Mouse (Mus musculus) kidney, adult 8-10 months (tissue): Measurements from ENCODE around the gene Diaph3.
"Not testable (repeated sequence)": the region's sequence is repeated elsewhere in the genome, so short reads cannot be mapped to it uniquely, and the experiment has no call there.

Experiments used
- DNase-seq, 2 experiments: peaks; one replicate each; pipeline ENCODE4 v3.0.0; 2022

The Diaph3 gene

DNA sequence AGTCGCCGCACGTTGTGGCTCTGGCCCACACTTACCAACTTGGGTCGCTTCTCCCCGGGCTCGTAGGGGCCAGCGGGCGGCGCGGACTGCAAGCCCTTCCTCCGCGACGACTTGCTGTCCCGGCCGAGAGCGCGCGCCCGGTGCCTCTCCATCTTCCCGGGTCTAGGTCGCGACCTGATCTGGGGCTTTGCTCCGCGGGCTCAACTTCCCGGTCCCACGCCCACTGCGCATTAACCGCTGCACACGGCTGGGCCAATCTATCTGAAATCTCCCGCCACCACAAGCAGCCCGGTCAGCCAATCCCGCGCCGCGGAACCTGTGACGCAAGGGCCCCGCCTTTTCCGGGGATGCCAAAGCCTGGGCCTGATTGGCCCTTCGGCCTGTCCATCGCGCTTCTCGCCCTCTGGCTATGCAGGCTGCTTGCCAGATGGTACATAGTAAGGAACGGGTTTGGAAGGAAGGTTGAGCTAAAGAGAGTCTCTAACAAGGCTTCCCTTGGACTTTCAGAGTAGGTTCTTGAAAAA is at the start of gene Diaph3:
Diaph3 (minus strand) TSS at position 273 of the 524 bp plus-strand sequence.
- DNase-seq: peak; percentile 89 to 94

DNA sequence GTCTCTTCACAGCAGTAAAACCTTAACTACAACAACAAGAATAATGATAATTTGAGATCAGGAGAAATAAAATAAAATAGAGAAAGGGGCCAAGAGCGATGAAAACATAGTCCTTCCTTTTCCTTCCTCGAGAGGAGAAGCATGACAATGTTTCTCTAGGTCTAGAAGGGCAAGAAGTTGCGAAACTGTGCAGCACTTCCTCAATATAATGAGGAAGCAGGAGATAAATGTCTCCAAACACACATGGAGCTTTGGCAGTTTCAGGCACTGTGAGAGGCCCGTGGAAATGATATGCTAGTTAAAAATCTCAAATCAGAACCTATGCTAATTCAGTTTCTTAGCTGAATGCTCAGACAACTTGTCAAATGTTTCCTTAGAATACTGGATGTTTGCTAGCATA is 49.6 kb upstream of the Diaph3 start:
- DNase-seq: no peak

DNA sequence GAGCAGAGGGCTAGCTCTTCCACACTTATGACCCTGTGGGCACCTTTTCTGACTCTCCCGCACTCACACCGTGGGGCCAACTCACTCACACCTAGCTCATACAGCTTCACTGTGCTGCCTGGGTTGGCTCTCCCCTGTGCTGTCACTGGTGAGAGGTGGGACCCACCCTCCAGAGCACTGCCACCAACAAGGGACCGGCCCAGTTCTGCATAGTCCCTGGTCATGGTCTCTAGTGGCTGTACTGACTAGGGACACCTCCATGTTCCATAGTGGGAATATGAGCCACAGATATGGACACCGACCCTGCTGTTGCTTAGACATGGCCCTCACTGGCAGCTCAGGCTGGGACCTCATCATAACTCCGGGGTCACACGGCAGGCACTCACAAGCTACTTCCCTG is 30.5 kb upstream of the Diaph3 start:
- DNase-seq: no peak

DNA sequence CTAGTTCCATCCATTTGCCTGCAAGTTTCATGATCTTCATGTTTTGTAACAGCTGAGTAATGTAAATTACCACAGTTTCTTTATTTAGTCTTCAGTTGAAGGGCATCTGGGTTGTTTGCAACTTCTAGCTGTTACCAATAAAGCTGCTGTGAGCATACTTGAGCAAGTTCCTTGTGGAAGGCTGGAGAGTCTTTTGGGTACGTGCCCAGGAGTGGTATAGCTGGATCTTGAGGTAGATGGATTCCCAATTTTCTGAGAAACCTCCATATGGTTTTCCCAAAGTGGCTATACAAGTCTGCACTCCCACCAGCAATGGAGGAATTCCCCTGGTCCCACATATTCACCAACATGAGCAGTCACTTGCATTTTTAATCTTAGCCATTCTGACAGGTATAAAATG is 28.1 kb upstream of the Diaph3 start:
- no peak for DNase-seq

DNA sequence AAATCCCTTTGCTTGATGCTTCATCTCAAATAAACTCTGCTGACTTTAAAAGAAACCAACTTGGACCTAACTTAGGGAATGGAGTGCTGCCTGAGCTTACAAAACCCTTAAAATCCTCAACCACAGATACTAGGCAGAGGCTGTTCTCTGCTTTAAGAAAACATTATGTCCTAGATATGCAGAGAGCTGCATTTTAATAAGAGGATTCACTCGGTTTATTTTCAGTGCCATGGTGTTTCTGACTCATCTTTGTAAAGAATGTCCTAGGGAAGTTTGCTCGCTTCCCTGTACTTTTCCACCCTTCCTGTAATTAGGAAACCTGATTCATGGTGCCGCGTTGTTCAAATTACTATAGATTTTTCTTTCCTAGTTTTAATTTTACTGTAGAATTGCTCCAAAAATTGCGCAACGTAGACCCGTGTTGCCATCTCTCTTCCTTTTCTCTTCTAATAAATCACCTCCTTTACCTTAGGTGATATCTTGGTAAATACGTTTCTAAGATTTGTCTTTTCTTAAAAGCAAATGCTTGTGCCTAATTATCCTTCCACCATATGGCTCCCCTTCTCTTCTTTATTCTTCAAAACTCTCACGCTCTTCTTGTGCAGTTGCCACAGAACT is 14.7 kb upstream of the Diaph3 start:
- no peak for DNase-seq

DNA sequence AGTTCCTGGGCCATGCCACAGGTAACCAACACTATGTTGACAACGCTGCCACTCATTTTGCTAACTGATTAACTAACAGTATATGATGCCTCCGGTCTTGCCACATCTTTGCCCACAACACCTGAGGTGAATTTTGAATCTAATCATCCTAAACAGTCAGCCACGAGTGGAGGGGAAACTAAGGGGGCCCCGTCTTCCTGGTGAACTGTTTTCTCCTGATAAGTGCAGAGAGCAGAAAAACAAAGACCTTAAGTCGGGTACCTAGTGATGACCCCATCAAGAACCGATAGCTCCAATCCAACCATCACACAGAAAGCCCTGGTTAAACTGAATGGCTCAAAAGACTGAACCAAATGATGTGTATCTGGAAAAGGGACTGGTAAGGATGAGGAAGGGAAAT is 8.6 kb upstream of the Diaph3 start:
- DNase-seq: no peak

DNA sequence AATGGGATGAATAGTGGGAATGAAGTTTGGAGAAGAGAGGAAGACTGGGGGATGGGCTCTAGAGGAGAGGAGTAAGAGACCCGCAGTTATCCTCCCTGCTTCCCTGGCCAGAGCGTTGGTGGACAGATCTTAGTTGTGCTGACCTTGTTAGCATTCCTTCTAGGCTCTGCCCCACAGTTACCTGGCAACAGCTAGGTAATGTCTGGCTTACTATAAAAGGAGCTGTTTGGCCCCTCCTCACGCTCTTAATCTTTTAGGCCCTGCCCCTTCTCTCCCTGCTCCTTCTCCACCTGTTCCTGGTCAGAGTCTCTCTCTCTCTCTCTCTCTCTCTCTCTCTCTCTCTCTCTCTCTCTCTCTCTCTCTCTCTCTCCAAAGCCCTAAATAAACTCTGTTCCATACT is 5.7 kb upstream of the Diaph3 start:
- DNase-seq: no peak

DNA sequence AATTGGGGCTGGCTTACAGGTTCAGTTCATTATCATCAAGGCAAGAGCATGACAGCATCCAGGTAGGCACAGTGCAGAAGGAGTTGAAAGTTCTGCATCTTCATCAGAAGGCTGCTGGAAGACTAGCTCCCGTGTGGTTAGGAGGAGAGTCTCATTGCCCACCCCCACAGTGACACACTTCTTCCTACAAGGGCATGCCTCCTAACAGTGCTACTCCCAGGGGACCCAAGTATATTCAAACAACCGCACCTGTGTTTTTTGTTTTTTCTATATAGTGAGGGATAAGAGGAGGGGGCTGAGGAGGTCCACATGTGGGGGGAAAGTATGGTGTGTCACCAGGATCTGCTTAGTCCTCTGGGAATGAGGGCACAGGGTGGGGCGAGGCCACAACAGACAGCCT is 4.3 kb upstream of the Diaph3 start:
- no peak for DNase-seq

DNA sequence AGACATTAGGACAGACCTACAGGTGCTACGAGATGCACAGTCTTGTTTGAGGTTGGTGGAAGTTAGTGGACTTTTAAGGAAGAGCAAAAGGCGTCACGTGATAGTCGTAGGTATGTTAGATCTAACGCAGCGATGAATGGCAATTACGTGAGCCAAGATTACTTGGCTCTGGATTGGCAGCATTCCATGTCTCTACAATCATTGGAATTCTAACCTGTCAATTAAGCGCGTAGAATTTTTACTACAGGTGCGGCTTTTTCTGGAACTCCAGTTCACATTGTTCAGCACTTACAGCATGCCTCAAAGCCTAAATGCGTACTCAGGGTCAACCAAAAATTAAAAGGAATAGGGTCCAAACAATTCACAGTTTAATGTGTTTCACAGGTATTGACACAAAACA is 742 bp upstream of the Diaph3 start:
- DNase-seq: peak in 1 of 2 experiments; percentile 7

DNA sequence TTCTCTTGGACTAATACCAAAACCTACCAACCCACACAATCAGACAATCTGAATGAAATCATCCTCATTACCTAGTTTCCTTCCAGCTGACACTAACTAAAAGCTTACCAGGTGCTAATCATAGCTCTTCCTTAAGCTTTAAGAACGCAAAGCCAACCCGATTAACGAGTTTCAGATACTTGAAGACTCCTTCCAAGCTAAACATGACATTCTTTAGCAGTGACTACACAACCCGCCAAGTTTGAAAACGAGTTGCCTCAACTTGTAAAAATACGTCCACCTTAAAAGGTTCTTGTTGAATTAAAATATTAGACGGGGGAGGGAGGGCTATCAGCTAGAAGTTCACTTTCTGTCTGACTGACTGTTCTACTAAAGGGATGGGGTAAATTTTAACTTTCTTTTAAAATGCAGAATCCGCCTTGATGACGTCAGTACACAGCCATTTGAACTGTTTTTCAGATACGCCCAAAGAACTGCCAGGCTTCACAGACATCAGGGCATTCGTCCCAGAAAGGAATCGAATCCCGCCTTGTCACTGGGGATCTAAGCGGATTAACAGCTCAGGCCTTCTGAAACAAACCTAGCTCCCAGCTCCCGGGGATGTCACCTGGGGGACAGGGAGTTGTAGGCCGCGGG is 590 bp downstream of the Diaph3 start:
- DNase-seq: peak in 1 of 2 experiments; percentile 16

DNA sequence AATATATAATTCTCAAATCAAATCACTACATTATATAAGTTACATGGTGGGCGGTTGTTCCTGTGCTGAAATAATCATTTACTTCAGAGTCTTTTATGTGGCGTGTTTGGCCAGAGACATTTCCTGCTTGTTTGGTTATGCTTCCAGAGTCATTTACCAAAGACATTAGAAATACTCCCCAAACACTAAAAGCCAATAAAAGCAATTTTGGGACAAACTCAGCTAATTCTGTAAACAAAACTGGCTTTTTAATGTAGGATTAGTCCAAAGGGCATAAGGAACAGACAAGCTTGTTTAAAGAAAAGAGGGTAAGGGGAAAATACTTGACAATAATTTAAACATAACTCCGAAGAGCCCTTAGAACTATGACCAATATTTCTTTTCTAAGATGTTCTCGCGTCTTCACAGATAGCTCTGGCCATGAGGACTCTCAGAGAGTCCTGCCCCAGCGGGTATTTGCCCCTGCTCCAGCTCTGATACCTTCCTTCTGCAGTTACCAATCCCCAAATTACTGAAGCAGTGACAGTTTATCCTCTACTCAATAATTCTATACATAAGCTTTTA is 14.9 kb downstream of the Diaph3 start:
- no peak for DNase-seq

DNA sequence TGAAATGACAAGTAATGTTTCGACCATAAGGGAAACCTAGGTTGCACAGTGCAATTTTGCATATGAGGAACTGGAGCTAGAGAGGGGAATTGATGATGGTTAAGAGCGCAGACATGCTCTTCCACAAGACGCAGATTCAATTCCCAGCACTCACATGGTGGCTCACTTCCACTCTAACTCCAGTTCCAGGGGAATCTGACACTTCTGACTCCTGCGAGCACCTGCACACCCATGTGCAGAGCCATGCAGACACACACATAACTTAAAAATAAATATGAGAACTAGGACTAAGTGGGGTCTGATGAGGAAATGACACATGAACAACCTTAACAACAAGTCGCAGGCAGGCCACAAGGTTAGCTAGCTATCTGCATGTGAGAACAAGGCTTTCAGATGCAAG is 15.5 kb downstream of the Diaph3 start:
- no peak for DNase-seq

DNA sequence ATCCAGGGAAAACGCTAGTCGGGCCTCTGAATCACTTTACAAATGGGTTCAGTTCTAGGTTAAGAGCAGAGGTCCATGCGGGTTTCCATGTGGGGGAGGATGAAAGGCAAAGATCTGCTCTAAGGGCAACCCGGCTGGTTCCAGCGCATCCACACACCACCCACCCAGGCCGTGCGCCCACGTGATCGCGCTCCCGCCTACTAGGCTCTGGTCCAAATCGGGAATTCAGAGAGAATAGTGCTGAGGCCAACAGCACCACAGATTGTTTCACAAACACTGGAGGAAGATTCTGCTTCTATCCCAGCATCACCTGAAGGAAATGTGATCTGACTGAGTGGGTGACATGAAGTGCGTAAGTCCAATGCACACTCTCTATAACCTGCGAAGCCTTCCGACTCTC is 17.9 kb downstream of the Diaph3 start:
- no peak for DNase-seq

DNA sequence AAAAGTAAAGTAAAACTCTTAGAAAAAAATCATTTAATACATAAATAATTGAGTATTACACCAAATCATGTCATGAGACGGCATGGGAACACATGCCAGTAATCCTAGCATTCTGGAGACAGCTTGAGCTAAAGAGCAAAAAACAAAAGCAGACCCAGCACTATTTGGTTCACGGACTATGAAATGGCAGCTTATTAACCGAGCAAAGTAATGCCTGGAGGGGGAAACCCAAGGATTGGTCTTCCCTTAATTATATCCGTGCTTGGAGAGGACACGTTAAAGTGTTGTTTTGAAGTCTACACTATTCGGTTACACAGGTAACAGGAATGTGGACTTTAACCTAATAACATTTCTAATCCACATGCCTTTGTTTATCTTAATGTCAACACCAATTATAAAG is 19.2 kb downstream of the Diaph3 start:
- DNase-seq: no peak

DNA sequence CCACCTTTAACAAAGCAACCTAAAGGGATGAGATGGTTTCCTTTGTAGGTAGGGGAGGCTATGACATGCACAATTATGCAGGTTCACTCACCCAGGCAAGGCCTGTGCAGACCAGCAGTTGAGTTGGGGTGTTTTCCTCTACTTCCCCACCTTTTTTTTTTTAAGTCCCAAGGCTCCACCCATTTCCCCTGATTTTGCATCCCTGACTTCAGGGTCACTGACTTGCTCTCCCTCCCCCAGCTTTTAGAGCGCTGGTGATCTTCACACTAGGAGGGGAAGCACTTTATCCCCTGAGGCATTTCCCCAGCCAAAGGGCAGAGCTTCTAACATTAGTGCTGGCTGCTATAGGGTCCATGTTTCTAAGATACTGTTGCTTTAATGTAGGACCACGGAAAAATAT is 30.4 kb downstream of the Diaph3 start:
- no peak for DNase-seq

DNA sequence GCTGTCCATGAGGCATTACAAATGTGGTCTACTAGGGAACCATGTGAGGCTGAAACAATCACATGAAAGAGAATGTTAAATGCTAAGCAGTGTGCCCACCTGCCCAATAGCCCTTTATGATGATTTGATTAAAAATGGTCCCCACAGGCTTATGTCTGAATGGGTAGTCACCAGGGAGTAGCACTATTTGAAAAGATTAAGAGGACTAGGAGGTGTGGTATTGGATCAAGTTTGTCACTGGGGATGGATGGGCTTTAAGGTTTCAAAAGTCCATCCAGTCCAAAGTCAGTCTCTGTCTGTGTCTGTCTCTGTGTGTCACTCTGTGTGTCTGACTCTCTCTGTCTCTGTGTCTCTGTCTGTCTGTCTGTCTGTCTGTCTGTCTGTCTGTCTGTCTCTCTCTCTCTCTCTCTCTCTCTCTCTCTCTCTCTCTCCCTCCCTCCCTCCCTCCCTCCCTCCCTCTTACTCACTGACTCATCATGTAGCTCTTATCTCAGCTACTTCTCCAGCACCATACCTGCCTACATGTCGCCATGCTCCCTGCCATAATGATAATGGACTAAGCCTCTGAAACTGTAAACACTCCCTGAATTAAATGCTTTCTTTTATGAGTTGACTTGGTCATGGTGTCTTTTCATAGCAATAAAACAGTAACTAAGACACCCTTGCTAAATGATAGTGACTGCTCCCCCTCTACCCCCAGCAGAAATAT is 41.5 kb downstream of the Diaph3 start:
- no peak for DNase-seq

DNA sequence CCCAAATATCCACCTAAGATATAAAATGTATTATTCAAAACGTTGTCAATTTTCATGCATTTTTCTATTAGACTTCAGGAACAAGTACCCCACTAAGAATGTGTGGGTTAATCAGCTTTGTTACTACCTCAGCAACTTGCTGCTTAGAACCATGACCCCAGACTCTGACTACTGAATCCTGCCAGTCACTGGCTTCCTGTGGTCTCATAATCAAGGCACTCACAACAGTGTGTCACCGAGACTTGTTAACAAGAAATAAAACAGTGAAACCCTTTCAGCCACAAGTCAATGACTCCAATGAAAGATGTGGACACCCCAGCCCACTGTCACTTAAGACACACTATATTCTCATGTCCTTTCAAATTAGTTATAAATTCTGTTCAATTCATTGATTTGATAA is 42.9 kb downstream of the Diaph3 start:
- DNase-seq: no peak

DNA sequence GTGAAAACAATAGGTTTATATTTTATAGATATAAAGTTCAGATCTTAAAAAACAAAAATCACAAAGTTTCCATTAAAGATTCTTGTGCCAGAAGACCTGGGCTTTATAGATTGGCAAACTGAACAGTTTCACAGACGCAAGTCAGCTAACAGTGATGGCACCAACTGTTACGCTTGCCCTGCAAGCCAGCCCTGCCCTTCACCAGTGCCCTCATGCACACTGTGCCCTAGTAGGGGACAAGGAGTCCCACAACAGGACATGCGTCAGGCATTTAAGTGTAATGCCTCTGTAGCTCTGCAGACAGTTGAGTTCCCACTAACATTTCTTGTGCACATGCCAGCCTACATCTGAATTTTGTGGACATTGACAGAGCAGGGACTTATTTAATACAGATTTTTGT is 49.5 kb downstream of the Diaph3 start:
- DNase-seq: no peak

DNA sequence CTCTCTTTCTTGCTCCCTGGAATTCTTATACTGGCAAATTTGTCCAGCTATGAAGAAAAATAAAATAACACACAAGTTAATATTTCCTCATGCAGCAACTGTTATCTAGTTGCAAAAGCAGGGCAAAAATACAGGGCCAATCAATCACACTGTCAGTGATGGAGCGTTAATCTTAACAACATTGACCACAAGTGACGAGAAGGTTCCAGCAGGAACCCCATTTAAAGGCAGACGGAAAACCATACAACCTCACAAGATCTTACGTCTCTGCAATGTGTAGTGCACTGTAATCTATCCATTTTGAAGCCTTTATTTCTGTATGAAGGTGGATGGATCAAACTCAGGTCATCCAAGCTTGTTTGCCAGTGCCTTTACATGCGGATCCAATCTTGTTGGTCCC is 49.9 kb downstream of the Diaph3 start:
- DNase-seq: no peak

DNA sequence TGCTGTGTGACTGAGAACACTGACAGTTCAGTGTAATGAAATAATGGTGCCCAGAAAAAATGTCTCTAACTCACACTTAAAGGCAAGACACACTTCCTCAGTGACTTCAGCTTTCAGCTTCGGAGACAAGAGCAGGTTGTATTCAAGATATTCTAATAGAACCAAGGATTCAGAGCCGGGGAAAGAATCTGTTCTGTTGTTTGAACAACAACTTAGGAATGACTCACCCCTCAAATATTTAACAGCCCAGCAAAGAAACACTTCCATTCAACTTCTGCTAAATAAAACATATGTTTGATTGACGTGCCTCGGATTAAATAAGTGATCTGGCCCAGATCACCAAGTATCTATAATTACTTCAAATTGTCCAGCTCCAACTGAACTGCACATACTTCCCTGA is 52.1 kb downstream of the Diaph3 start:
- DNase-seq: no peak

DNA sequence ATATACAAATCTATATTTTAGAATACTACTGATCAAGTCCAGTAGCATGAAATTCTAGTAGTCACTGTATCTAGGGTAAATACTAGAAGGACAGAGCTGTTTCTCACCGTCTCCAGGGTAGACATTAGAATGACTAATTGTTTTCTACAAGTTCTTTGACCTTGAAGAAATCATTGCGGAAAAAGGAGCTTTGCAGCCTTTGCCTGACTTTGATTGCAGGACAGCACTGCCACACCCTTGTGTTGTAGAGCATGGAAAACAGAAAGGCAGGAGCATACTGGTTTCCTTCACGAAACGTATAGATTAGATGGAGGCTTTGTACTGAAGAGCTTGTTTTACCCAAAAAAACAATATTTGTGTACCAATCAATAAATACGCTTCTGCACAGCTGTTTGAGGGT is 52.6 kb downstream of the Diaph3 start:
- DNase-seq: no peak

DNA sequence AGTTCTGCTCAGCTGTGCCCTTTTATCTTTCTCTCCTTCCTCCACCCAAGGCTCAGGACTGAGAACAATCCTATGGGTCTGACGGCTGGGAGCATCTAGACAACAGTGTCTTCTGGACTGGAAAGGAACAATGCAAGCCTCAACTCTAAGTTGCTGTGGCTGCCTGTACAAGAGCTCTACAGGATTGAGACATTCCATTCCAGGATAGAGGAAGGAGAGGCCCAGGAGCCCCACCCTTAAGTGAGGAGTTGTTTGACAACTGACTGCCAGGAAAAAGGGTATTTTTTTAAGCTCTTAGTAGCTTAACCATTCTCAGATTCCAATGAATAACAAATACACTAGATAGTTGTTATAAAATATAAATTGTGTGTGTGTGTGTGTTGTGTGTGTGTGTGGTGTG is 53.0 kb downstream of the Diaph3 start:
- DNase-seq: no peak

DNA sequence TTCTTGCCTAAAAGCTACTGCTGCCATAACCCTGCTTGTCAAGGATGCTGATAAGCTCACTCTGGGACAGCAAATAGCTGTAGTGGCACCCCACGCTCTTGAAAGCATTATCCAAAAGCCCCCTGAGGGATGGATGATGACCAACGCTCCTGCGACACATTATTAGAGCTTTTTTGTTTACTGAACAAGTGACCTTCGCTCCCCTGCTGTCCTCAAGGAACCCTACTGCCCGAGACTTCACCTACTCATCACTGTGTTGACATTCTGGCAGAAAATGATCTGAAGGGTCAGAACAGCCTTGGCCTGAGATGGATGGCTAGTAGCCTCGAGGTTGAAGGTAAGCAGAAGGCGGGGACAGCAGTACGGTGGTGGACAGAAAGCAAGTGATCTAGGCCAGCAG is 56.1 kb downstream of the Diaph3 start:
- not testable (repeated sequence) for DNase-seq

DNA sequence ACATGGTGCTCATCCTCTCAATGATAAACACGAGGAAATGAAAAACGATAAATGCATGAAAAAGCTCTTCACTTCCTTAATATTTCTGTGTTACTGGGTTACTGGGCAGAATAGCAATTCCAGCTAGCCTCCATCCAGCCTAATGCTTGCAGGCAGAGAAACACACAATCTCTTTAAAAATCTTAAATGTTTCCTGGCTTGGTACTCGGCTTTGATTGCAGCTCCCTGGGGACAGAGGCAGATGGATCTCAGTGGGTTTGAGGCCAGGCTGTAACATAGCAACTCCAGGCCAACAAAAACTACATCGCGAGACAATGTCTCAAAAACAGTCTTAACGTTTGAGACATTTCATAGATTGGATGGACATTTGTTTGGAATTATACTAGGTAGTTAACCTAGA is 57.1 kb downstream of the Diaph3 start:
- DNase-seq: no peak
